Mouse (Mus musculus): ENCODE results near the gene Ppm1l. TPM values are rescaled to one million over a fixed set of nuclear protein-coding genes. Genes with fewer than 3 reads are reported as not detected.

Ppm1l gene
- polyA plus RNA-seq, 1 experiment from 2014 or later, result 6.3 TPM

DNA sequence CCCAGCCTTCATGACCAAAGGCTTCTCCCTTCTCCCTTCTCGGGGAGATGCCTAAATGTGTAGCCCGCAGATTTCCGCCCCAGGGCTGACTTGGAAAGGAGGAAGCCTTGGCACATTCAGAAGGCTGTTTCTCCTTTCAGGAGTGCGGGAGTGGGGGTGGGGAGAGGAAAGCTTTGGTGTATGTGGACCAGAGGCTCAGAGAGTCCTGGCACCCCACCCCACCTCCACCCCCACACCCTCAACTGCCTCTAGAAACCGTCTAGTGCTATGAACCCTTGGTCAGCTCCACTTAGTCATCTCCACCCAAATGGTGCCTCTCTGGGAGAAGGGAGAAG, 282.5 kb downstream of the Ppm1l start:
- 14% methylated on average over 5 of the region's 5 CpGs for WGBS

DNA sequence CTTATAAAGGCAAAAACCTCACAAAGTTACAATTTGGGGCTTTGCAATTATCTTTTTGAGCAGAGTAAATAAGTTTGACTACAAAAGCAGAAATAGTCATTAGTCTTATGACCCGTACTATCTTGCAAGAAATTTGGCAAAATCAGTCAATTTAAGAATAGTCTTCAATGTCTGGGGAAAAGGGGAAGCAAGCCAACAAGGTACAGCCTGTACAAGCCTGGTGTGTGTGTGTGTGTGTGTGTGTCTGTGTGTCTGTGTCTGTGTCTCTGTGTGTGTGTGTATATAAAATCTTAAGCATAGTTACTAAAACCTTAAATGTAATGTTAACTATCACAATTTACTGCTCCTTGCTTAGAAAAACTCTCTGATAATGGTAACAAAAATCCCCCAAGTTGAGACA, 290.3 kb downstream of the Ppm1l start:
- no peak overlapping the region for H3K4me3 ChIP-seq (ENCODE audit: low read depth, low read length)
- no peaks in the 10 kb centered on the region for H3K4me1 ChIP-seq (ENCODE audit: insufficient read depth)
- no peaks in the 10 kb centered on the region for H3K27me3 ChIP-seq (ENCODE audit: insufficient read depth, low read length)
- no peaks in the 10 kb centered on the region for H3K9me3 ChIP-seq (ENCODE audit: low read depth, low read length)
- WGBS, result 54% methylated on average over 1 of the region's 1 CpGs
- TF ChIP-seq CTCF (IDR thresholded peaks at IDR 0.05; ENCODE audit: low read depth), result no peak
- no peak overlapping the region for H3K4me2 ChIP-seq
- ATAC-seq (ENCODE audit: insufficient read depth), result no peak
- H3K9ac ChIP-seq, result no peak overlapping the region
- DNase-seq, result no peak
- no peak overlapping the region for H3K27ac ChIP-seq (ENCODE audit: low read depth)
- no peaks in the 10 kb centered on the region for H3K36me3 ChIP-seq (ENCODE audit: insufficient read depth)

More for the DNA sequence above, 282.5 kb downstream of the Ppm1l start:
- no peak for TF ChIP-seq CTCF (IDR thresholded peaks at IDR 0.05; ENCODE audit: low read depth)
- Histone ChIP-seq H3K9me3 (ENCODE audit: low read depth, low read length) (no peaks in the 10 kb centered on the region), H3K4me2 (peak overlapping the region; percentile 78), H3K4me1 (ENCODE audit: insufficient read depth) (no peaks in the 10 kb centered on the region), H3K9ac (peak overlapping the region; percentile 76), H3K27ac (ENCODE audit: low read depth) (no peak overlapping the region), H3K27me3 (ENCODE audit: insufficient read depth, low read length) (no peaks in the 10 kb centered on the region), H3K36me3 (ENCODE audit: insufficient read depth) (no peaks in the 10 kb centered on the region), H3K4me3 (ENCODE audit: low read depth, low read length) (peak overlapping the region; percentile 68)
- peak; percentile 33; the same call in 1 of the 2 replicates for ATAC-seq (ENCODE audit: insufficient read depth)
- DNase-seq, result no peak

DNA sequence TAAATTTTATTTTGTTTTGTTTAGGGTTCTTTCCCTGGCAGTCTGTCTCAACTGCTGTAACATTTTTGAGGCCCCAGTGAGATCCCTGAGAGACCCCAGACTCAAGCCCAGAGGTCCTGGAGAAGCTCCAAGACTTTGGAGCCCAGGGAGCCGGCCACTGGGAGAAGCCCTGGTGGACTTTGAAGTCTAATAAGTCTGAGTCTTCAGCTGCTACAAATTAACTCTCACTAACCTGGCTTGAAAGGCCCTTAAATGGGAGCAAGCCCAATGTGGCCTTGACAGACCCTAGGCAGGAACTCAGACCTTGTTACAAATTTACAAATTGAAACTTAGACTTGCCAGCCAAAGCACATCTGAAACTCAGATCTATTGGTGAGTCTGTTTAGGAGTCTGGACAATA, 290.8 kb downstream of the Ppm1l start:
- no peaks in the 10 kb centered on the region for H3K4me1 ChIP-seq (ENCODE audit: insufficient read depth)
- no peaks in the 10 kb centered on the region for H3K9me3 ChIP-seq (ENCODE audit: low read depth, low read length)
- H3K4me3 ChIP-seq (ENCODE audit: low read depth, low read length), result no peak overlapping the region
- H3K27ac ChIP-seq (ENCODE audit: low read depth), result no peak overlapping the region
- 31% methylated on average over 1 of the region's 1 CpGs for WGBS
- TF ChIP-seq CTCF (IDR thresholded peaks at IDR 0.05; ENCODE audit: low read depth), result no peak
- ATAC-seq (ENCODE audit: insufficient read depth) (no peak), DNase-seq (no peak)
- H3K36me3 ChIP-seq (ENCODE audit: insufficient read depth), result no peaks in the 10 kb centered on the region
- no peak overlapping the region for H3K9ac ChIP-seq
- no peak overlapping the region for H3K4me2 ChIP-seq
- no peaks in the 10 kb centered on the region for H3K27me3 ChIP-seq (ENCODE audit: insufficient read depth, low read length)

DNA sequence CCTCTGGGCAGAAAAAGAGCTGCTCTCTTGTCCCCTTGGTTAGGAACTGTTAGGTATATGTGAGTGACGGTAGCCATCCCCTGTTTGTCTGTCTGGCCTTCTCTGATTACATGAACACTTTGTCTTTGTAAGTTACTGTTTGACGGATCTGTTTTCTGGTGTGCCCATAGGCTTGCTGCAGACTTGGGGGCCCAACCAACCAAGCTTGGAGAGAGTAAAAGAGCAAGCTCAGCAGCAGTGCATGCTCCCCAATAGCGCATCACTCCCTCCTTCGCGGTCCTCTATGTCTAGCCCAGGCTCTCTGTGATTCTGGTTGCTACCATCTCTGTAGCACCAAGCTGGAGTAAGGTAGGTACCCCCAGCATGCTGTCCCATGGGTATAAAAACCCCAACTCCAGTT, 291.2 kb downstream of the Ppm1l start:
- no peak overlapping the region for H3K9ac ChIP-seq
- no peaks in the 10 kb centered on the region for H3K36me3 ChIP-seq (ENCODE audit: insufficient read depth)
- no peak overlapping the region for H3K4me3 ChIP-seq (ENCODE audit: low read depth, low read length)
- H3K27me3 ChIP-seq (ENCODE audit: insufficient read depth, low read length), result no peaks in the 10 kb centered on the region
- no peaks in the 10 kb centered on the region for H3K9me3 ChIP-seq (ENCODE audit: low read depth, low read length)
- no peak for ATAC-seq (ENCODE audit: insufficient read depth)
- 82% methylated on average over 5 of the region's 5 CpGs for WGBS
- no peak overlapping the region for H3K4me2 ChIP-seq
- no peak for TF ChIP-seq CTCF (IDR thresholded peaks at IDR 0.05; ENCODE audit: low read depth)
- H3K4me1 ChIP-seq (ENCODE audit: insufficient read depth), result no peaks in the 10 kb centered on the region
- no peak overlapping the region for H3K27ac ChIP-seq (ENCODE audit: low read depth)
- no peak for DNase-seq

Other genes starting within 250 kb of the Ppm1l start
- gene Kpna4, start 189.7 kb upstream of the Ppm1l start, polyA plus RNA-seq (2014; fragmentation: Nextera tagmentation; extraction: Ambion mirVana), result 41.2 and 43.3 TPM in 2 replicates
- gene Arl14, start 94.4 kb upstream of the Ppm1l start, polyA plus RNA-seq (2014; fragmentation: Nextera tagmentation; extraction: Ambion mirVana), result 1.7 and 1.8 TPM in 2 replicates

All from lung, embryonic 14.5 days (tissue).